Mouse (Mus musculus): ENCODE data around the gene Gps2.

Gene Gps2

GRCm38 (mm10) chr11:69956218-69956617, 42.5 kb downstream of the Gps2 start:
- in situ Hi-C loops (cut with MboI; ENCODE audit: low sequenced_read_pairs) = no loop called here

- in situ Hi-C loops (cut with MboI; ENCODE audit: low sequenced_read_pairs) = no loop called here
These were observed 46.9 kb downstream of the Gps2 start for GRCm38 (mm10) chr11:69960616-69961015.

GRCm38 (mm10) chr11:69961841-69962240, 48.2 kb downstream of the Gps2 start:
- in situ Hi-C loops (cut with MboI; ENCODE audit: low sequenced_read_pairs) = no loop called here

GRCm38 (mm10) chr11:69964650-69965270, 51.1 kb downstream of the Gps2 start, which contains the start of gene Cldn7:
Gene Cldn7 (plus strand): TSS chr11:69964779.
- in situ Hi-C loops (cut with MboI; ENCODE audit: low sequenced_read_pairs) = no loop called here

- in situ Hi-C loops (cut with MboI; ENCODE audit: low sequenced_read_pairs) = no loop called here
These were observed 51.8 kb downstream of the Gps2 start for GRCm38 (mm10) chr11:69965271-69966005.

Measured in CH12F3 (cell line).